Mouse (Mus musculus): Measurements from ENCODE around the gene Cmtm2b.
"Not testable (repeated sequence)": the region's sequence is repeated elsewhere in the genome, so short reads cannot be mapped to it uniquely, and the experiment has no call there.

The Cmtm2b gene

DNA sequence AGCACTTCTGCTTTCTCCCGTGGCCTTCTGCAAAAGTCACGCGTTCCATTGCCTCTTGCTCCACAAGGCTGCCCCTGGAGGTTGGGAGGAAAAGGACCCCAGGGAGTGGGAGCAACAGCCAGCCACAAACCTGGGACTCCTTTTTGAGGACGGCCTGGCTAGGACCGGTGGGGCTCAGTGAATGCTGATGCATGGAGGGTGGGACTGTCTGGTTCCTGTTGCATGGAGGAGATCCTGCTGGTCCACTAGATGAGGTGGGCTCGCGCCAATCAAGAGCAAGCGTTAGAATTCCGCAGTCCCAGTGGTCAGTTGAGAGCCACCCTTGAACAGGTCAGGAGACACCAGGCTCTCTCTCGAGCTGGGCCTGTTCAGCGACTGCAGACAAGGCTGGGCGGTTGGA, at the start of gene Cmtm2b:
TSS of gene Cmtm2b (plus strand) at position 301 of the 400 bp plus-strand sequence.
- DNase-seq (ENCODE audit: low spot score in 2 of 2) = not testable (repeated sequence)

DNA sequence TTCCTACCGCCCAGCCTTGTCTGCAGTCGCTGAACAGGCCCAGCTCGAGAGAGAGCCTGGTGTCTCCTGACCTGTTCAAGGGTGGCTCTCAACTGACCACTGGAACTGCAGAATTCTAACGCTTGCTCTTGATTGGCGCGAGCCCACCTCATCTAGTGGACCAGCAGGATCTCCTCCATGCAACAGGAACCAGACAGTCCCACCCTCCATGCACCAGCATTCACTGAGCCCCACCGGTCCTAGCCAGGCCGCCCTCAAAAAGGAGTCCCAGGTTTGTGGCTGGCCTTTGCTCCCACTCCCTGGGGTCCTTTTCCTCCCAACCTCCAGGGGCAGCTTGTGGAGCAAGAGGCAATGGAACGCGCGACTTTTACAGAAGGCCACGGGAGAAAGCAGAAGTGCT, 28.9 kb upstream of the Cmtm2b start, which contains the start of gene Cmtm2a:
TSS of gene Cmtm2a (minus strand) at position 101 of the 400 bp plus-strand sequence.
- not testable (repeated sequence) for DNase-seq (ENCODE audit: low spot score in 2 of 2)

DNA sequence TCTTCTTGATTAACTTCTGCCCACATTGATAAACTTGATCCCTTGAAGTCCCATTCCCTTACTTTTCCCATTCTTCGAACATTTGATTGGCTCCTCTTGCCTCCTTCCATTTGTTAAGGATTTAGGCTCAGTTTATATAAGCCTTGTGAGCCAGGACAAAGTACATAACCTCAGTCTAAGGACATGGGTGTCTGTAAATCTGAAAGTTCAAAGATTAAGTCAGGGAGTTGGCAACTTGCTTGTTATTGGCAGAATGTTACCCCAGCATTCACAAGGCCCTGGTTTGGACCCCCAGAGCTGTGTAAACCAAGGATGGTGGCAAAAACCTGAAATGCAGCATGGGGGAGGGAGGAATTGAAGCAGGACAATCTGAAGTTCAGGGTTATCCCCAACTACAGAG, 27.6 kb upstream of the Cmtm2b start:
- DNase-seq (ENCODE audit: low spot score in 2 of 2) = no peak

DNA sequence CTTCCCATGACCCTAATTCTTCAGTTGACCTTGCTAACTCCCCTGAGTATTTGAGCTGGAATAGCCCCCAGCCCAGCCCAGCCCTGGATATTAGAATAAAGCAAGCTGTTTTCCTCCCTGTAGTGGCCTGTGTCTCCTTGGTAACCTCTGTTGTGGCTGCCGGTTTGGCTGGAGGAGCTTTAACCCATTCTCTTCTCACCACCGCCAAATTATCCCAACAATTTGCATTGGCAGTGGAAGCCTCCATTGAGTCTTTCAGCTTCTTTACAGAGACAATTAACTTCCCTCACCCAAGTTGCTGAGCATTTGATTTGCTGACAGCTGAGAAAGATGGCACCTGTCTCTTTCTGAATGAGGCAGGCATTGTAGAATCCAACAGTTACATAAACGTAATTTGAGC, 20.5 kb upstream of the Cmtm2b start:
- DNase-seq (ENCODE audit: low spot score in 2 of 2) = not testable (repeated sequence)

DNA sequence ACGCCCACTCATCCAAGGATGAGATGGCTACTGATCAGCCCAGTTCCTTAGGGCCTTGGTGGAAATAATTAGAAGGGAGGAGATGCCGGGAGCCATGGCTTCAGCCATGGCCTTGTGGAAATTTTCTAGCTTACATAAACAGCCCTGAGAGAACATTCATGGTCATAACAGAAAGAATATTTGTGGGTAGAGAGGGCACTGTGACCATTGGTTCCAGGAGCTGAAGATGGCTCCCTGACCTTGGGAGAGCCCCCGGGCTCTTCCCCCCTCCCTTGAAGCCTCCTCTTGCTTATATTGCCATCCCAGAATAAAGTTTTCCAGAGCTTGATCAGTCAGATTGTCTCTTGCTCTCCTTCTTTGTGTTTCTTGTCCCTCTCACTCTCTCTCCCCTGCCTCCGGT, 19.5 kb upstream of the Cmtm2b start:
- DNase-seq (ENCODE audit: low spot score in 2 of 2) = not testable (repeated sequence)

DNA sequence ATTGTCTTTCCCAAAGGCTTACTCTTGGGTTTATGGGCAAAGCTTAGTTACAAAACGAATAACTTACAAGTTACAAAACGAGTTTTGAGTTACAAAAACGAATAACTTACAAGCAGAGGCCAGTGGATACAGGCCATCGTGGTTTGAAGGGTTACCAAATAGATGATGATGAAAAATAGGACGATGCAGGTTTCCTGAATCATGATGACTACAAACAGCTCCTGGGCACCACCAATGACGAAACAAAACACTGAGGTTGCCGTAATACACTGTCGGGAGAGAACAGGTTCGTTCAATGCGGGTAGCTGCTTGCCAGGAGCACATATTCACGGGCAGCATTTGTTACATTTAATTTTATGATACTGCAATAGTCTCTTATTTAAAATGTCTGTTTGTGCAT, 17.1 kb upstream of the Cmtm2b start:
- no peak for DNase-seq (ENCODE audit: low spot score in 2 of 2)

DNA sequence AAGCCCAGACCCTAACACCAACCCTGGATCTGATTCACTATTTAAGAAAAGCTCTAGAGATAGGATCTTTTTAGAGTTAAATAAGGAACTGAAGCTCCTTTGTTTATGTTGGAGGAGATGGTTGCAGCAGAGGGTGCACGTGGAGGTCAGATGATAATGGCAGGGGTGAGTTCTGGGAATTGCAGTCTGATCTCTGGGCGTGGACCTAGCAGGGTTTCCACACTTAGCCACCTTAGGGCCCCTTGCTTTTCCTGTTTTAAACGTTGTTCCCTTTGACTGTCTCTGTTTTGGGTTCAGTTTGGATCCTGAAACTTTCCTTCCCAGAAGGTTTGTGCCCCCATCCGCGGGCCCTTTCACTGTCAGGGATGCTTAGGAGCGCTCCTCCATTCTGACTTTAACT, 13.7 kb upstream of the Cmtm2b start:
- not testable (repeated sequence) for DNase-seq (ENCODE audit: low spot score in 2 of 2)

DNA sequence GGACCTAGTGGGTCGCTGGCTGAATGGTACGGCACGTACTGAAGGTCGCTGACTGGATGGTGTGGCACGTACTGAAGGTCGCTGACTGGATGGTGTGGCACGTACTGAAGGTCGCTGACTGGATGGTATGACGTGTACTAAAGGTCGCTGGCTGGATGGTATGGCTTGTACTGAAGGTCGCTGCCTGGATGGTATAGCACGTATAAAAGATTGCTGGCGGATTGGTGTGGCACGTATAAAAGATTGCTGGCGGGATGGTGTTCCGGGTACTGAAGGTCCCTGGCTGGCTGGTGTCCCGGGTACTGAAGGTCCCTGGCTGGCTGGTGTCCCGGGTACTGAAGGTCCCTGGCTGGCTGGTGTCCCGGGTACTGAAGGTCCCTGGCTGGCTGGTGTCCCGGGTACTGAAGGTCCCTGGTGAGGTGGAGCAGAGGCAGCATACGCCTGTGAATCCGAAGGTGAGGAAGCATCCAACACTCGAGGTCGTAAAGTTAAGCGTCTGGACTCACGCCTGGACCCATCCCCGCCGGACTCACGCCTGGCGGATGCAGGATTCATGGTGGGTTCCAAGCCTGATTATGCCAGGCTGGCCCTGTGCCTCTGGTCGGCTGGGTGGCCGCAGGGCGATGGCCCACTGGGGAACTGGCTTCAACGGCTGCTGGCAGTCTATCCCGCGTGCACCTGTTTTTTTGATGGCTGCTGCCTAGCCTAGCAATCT, 12.4 kb upstream of the Cmtm2b start, which contains the start of the genes Gm45711 and Cmtm1:
TSS of gene Gm45711 (minus strand) at position 641 of the 715 bp plus-strand sequence.
TSS of gene Cmtm1 (minus strand) at position 705 of the 715 bp plus-strand sequence.
- DNase-seq (ENCODE audit: low spot score in 2 of 2) = not testable (repeated sequence)

DNA sequence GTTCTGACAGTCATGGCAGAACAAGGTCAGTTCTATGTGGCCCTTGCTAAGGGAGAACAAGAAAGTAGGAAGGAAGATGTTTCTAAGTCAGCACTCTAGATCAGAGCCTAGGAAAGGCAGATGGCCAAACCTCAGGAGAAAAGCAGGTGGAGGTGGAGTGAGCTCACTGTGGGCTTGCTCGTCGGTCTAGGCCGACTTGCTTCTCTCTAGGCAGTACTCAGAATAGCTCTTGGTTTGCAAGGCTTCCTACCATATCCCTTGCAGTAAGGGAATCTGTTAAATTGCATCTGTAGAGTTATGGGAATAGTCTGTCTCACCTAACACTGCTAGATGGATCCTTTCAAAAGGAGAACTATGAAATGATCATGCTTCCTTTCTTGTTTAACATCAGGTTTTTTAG, 10.0 kb upstream of the Cmtm2b start:
- not testable (repeated sequence) for DNase-seq (ENCODE audit: low spot score in 2 of 2)

DNA sequence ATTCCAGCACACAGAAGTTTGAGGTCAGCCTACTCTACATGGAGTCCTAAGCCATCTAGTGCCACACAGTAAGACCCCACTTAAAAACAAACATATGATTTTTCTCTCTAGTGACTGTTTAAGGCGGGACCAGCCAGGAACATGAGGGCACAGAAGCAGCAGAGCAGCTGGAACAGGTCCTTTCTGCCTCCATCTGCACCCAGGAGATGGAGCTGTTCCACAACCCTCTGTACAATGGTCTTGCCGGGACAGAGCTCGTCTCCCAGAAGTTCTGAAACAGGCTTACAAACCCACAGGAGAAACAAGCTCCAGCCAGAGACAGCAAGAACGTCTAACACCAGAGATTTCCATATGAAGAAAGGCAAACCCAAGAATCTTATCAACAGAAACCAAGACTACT, 8.7 kb upstream of the Cmtm2b start:
- no peak for DNase-seq (ENCODE audit: low spot score in 2 of 2)

DNA sequence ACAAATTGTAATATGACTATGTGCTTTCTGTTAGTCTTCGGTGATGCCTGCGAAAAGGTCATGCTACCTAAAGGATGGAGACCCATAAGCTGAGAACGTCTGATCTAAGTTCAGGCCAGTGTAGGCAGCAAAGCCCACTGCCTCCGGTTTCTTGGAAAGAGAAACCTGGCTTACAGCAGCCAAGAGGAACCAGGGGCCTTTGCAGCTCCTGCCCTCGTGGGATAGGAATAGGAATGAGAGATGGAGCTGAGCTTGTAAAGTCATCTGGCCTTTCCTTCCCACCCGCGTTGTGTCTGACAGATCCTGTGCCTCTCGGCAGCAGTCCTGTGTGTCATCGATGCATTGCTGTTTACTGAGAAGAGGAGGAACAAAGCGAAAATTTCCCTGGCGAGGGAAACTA, 763 bp upstream of the Cmtm2b start, which contains the start of gene Gm11020:
TSS of gene Gm11020 (plus strand) at position 301 of the 400 bp plus-strand sequence.
- DNase-seq (ENCODE audit: low spot score in 2 of 2) = not testable (repeated sequence)

DNA sequence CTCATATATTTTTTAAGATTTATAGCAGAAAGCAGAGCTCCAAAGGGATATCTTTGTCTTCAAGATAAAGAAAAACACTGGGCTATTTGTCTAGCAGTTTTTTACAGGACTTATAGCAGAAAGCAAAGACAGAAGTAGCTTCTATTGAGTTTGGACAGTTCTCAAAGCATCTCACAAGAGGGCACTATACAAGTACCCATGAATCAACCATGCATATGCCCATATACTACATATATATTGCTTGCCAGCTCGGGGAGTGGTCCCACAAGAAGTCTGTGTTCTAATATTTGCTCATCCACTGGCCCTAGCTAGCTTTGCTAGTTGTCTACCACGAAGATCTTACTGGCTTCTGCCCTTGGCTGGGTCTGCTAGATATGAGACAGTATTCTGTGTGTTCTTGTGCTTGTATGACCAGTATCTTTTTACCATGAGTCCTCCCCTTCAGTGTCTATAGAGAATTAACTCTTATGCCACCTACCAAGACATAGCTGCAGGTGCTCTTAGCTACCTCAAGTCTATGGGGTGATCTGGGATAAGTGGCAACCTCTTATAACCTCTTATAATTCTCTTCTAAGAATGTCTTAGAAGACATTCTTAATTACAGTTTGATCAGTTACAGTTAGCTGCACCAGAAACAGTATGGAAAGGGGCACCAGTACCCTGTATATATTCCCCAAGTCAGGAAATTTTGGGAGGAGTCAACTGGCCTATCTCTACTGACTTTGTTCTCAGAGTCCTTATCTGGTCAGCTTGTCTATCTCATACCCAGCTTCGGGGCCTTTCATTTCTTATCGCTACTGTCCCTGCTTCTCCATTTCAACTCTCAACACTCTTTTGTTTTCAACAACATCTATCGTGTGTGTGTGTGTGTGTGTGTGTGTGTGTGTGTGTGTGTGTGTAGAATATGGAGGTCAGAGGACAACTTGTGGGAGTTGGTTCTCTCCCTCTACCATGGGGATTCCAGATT, 10.9 kb downstream of the Cmtm2b start:
- no peak for DNase-seq (ENCODE audit: low spot score in 2 of 2)

DNA sequence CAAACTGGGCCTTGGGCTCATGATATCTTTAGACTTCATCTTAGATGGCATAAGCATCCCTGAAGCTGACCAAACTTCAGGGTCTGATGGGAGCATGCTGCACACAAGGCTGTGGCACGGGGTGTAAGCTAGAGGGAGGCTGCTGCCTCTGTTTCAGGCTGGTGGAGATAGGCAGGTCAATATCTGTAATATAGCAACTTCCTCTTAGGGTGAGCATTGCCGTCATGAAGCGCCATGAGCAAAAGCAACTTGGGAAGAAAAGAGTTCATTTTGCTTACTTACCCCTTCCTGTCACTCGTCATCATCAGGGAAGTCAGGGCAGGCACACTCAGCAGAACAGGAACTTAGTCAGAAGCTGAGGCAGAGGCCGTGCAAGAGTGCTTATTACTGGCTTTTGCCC, 11.8 kb downstream of the Cmtm2b start:
- DNase-seq (ENCODE audit: low spot score in 2 of 2) = no peak

DNA sequence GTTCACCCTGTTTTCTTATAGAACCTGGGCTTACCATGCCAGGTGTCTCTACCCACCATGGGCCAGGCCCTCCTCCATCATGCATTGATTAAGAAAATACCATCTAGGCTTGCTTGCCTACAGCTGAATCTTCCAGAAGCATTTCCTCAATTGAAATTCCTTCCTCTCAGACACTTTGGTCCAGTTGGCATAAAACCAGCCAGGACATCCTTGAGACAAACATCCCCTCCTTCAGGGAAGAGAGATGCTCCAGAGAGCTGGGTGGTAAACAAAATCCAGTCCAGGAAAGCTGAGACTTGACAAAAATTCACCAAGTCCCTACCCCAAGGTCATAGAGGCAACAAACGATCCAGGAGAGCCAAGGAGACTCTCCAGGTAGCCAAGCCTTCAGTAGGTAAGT, 12.2 kb downstream of the Cmtm2b start:
- DNase-seq (ENCODE audit: low spot score in 2 of 2) = no peak

DNA sequence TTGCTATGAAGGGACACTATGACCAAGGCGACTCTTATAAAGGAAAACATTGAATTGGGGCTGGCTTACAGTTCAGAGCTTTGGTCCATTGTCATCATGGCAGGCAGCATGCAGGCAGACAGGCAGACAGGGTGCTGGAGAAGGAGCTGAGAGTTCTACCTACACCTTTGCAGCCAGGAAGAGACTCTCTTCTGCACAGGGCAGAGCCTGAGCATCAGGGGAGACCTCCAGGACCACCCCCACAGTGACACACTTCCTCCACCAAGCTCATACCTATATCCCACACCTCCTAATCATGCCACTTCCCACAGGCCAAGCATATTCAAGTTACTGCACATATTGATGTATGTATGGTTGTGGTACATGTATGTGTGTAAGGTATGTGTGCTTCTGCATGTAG, 14.8 kb downstream of the Cmtm2b start:
- DNase-seq (ENCODE audit: low spot score in 2 of 2) = no peak

DNA sequence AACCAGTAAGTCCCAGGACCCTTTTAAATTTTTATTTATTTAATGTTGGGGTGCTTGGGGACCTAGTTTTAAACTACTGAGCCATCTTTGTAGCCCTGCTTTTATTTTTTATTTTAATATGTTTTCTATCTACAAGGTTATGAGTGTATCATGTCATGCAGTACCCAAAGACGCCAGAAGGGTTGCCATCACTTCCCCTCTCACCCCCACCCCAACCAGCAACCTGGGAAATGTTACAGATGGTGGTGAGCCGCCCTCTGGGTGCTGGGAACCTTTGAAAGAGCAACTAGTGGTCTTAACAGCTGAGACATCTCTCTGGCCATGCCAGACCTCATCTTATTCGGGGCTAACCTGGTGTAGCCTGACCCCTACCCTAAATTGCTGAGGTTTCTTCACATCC, 15.9 kb downstream of the Cmtm2b start:
- no peak for DNase-seq (ENCODE audit: low spot score in 2 of 2)

DNA sequence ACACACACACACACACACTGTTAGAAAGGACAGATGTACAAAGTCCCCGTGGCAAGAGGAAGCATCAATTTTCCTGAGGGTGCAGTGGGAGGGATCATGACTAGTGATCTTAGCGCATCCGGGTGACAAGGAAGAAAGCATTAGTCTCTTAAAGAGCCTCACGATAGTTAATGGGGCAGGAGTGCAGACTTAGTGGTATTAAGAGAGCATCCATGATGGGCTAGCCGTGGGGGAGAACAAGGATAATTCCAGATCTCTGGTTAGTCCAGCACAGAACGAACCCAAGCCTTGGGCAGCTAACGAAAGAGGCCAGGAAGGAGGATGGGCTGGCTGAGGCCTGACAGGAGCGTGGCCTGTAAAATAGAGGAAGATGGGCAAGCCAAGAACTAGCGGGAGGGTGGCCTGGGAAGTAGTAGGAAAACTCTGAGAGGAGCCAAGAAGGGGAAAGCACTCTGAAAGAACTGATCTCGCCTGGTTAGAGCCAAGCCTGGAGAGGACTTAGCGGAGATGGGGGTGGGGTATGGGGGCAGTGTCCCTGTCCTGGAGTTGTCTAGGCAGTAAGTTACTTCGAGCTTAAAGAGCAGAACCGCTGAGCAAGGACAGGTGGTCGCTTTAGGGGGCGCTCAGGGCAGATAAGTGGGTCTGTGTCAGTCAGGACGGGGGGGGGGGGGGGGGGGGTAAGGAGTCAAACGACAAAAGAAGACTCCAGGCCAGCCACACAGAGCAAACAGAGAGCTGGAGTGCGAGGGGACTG, 17.4 kb downstream of the Cmtm2b start, which contains the start of gene Cmtm3:
TSS of gene Cmtm3 (plus strand) at position 182 of the 754 bp plus-strand sequence.
- no peak for DNase-seq (ENCODE audit: low spot score in 2 of 2)

DNA sequence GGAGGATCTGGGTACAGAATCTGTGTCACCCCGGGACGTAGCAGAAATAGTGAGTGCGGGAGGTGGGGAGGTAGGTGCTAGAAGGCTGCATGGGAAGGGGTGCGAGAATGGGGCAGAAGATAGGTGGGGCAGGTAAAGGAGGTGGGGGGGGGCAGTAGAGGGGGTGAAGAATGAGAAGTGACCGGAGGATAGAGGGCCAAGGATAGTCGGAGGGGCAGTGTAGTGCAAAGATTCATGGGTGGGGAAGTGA, 17.9 kb downstream of the Cmtm2b start:
- no peak for DNase-seq (ENCODE audit: low spot score in 2 of 2)

DNA sequence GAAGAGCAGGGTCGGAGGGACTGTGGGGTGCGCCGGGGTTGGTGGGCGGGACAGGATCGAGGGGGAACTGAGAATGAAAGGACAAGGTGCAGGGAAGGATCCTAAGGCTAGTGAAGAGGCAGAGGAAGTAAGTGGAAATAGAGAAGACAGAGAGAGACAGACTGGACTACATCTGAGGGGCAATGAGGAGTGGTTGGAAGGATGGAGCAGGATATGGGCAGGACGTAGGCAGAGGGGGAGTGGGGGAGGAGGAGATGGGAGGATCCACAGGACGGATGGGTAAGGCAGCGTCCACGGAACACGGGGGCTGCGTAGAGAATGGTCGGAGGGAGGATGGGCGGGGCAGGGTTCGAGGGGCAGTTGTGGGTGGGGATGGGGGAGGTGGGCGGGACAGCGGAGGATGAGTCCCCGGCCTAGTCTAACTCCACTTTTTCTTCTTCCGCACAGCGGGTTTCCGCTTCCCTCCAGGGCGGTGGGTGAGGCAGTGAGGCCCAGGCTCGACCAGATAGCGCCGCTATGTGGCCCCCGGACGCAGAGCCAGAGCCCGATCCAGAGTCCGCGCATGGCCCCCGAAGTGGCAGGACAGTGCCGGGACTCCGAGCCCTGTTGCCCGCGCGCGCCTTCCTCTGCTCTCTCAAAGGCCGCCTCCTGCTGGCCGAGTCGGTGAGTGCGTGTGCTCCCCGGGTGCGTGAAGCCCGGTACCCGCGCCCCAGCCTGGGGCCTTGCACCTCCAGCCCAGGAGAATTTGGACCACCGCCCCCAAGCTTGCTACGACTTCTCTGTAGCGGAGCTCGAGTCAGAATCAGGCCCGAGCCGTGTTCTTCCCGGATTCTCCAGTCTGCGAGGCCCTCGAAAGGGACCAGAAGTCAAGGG, 18.4 kb downstream of the Cmtm2b start:
- DNase-seq (ENCODE audit: low spot score in 2 of 2) = peak; percentile 38 to 48

DNA sequence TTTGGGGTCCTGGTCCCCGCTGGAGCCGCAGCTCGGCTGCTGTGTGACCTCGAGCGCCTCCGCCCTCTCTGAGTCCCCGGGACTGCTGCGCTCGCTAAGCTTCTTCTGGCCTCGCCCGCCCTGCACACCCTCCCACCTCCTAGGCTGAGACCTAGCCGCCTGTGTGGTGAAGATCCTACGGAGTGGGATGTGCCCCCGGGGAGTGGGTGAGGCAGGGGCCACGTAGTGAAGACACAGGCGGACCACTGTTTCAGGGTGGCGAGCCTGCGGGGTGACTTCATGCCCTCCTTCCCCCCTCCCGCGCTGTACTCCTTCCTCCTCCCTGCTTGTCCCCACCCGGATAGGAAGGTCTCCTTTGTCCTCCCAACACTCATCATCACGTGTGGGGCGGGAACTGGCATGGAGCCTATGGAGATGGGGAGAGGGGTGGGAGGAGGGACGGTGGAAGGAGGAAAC, 19.1 kb downstream of the Cmtm2b start:
- DNase-seq (ENCODE audit: low spot score in 2 of 2) = no peak

DNA sequence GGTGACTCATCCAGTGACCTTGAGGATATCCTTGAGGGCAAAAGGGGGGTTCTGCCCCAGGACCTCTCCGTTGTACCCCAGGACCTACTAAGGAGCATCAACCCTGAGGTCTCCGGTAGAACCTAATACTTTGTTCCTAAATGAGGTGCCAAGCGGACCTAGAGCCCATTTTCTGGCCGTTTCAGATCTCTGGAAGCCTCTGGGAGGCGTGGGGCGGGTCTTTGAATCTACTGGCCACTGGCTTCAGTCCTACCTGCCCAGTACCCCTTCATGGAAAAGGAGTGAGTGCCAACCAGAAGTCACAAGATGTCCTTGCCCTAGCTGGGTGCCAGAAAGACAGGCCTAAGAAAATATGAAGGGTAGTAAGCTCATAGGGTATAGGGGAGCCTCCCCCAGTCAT, 19.6 kb downstream of the Cmtm2b start:
- DNase-seq (ENCODE audit: low spot score in 2 of 2) = no peak
